15 mouse cellular contexts compared by ENCODE assay signal in the genomic region with DNA sequence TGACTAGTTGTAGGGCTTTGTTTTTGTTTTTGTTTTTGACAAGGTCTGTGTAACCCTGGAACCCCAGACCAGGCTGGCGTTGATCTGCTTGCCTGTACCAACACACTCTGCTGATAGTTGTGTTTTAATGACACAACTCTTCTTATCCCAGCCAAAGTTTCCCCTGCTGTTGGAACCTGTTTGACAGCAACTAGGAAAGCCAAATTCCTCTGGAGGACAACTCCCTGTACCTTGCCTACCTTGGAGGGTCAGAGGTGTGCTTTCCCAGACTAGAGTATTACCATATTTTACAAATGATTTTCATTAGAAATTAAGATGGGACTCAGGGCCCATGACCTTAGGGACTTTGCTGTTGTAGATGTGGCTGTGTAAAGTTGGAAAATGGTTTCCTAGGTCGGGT. TPM values are rescaled to one million over a fixed set of nuclear protein-coding genes. Genes with fewer than 3 reads are reported as not detected.
DNase-seq lines count a peak whose midpoint lies in the region; ATAC-seq and TF ChIP-seq lines count a peak whose summit lies in the region.
"Had no signal": no experiment of that assay in that cellular context is flagged by ENCODE, and none has a peak within 500 bp of the region (broad histone marks: within the 10 kb centered on the region; RNA-seq: fewer than 3 reads in every experiment).

No protein-coding gene starts in this region.

- H3K27me3 ChIP-seq in forebrain, embryonic 10.5 days (ENCODE audit: poor library complexity, severe bottlenecking), result no peaks in the 10 kb centered on the region
- H3K27me3 ChIP-seq in forebrain, embryonic 16.5 days (replicated peaks; ENCODE audit: control insufficient read depth, insufficient read depth, low read length), result no peaks in the 10 kb centered on the region
- no peaks in the 10 kb centered on the region for H3K27me3 ChIP-seq in hindbrain, embryonic 11.5 days (ENCODE audit: control insufficient read depth, insufficient read depth, low read length)
- H3K27me3 ChIP-seq in hindbrain, embryonic 13.5 days, result no peaks in the 10 kb centered on the region
- H3K27me3 ChIP-seq in lung, postnatal 0 days (replicated peaks; ENCODE audit: insufficient read depth, low read length), result no peaks in the 10 kb centered on the region
- H3K27me3 ChIP-seq: CH12.LX; hindbrain, embryonic 15.5 days; Patski had no signal

- no peak overlapping the region for H3K9ac ChIP-seq in forebrain, embryonic 16.5 days (replicated peaks; ENCODE audit: low read depth, low read length)
- H3K9ac ChIP-seq in hindbrain, embryonic 11.5 days (ENCODE audit: low read depth, low read length), result no peak overlapping the region
- no peak overlapping the region for H3K9ac ChIP-seq in hindbrain, embryonic 13.5 days
- H3K9ac ChIP-seq in lung, postnatal 0 days (replicated peaks; ENCODE audit: low read depth), result no peak overlapping the region
- H3K9ac ChIP-seq: hindbrain, embryonic 15.5 days; liver, embryonic 14.5 days had no signal

- H3K27ac ChIP-seq in forebrain, embryonic 10.5 days, result peak overlapping the region; percentile 84
- H3K27ac ChIP-seq in forebrain, embryonic 16.5 days (ENCODE audit: low read length), result no peak overlapping the region
- H3K27ac ChIP-seq in hindbrain, embryonic 11.5 days (ENCODE audit: low read depth, low read length), result peak overlapping the region; percentile 75
- H3K27ac ChIP-seq in hindbrain, embryonic 13.5 days, result no peak overlapping the region
- peak overlapping the region; percentile 43; the same call in 1 of the 2 replicates for H3K27ac ChIP-seq in lung, postnatal 0 days (ENCODE audit: low read length)
- H3K27ac ChIP-seq: hindbrain, embryonic 15.5 days; liver, embryonic 14.5 days had no signal

- ATAC-seq in forebrain, embryonic 16.5 days, result no peak
- no peak for ATAC-seq in hindbrain, embryonic 11.5 days (ENCODE audit: low FRiP score)
- ATAC-seq in hindbrain, embryonic 13.5 days (ENCODE audit: low FRiP score), result no peak
- ATAC-seq in lung, postnatal 0 days, result peak; percentile 23; the same call in 1 of the 2 replicates
- ATAC-seq in erythroid progenitor cell, adult 5-6 weeks (replicated peaks; ENCODE audit: low FRiP score, poor library complexity, severe bottlenecking), result 0 out of 2 replicates have a peak, but pooled peaks have one; percentile 14
- ATAC-seq: Patski had no signal

- no peak overlapping the region for H3K4me2 ChIP-seq in forebrain, embryonic 16.5 days (ENCODE audit: low read length)
- no peak overlapping the region for H3K4me2 ChIP-seq in hindbrain, embryonic 11.5 days (replicated peaks; ENCODE audit: low read depth, low read length)
- no peak overlapping the region for H3K4me2 ChIP-seq in hindbrain, embryonic 13.5 days
- no peak overlapping the region for H3K4me2 ChIP-seq in lung, postnatal 0 days (replicated peaks; ENCODE audit: low read depth, low read length)
- H3K4me2 ChIP-seq: hindbrain, embryonic 15.5 days had no signal

- no peaks in the 10 kb centered on the region for H3K9me3 ChIP-seq in forebrain, embryonic 10.5 days
- H3K9me3 ChIP-seq in forebrain, embryonic 16.5 days (ENCODE audit: control insufficient read depth, low read length), result no peaks in the 10 kb centered on the region
- no peaks in the 10 kb centered on the region for H3K9me3 ChIP-seq in hindbrain, embryonic 11.5 days (ENCODE audit: control insufficient read depth, low read length)
- H3K9me3 ChIP-seq in hindbrain, embryonic 13.5 days, result no peaks in the 10 kb centered on the region
- no peaks in the 10 kb centered on the region for H3K9me3 ChIP-seq in lung, postnatal 0 days (ENCODE audit: low read length)
- H3K9me3 ChIP-seq: hindbrain, embryonic 15.5 days had no signal

- no peak for TF ChIP-seq EP300 in lung, postnatal 0 days (IDR thresholded peaks at IDR 0.05)

- 65% methylated on average over 2 of the region's 2 CpGs for WGBS in forebrain, embryonic 10.5 days
- WGBS in forebrain, embryonic 16.5 days, result 81% methylated on average over 2 of the region's 2 CpGs
- WGBS in hindbrain, embryonic 11.5 days, result 67% methylated on average over 2 of the region's 2 CpGs
- 55% methylated on average over 2 of the region's 2 CpGs for WGBS in hindbrain, embryonic 13.5 days
- WGBS in lung, postnatal 0 days, result 43% methylated on average over 2 of the region's 2 CpGs

- no peak for TF ChIP-seq CTCF in lung, postnatal 0 days (IDR thresholded peaks at IDR 0.05)

- peaks cover 49% of the 10 kb centered on the region for H3K4me1 ChIP-seq in forebrain, embryonic 10.5 days
- H3K4me1 ChIP-seq in forebrain, embryonic 16.5 days (replicated peaks; ENCODE audit: control insufficient read depth, insufficient read depth, low read length), result peaks cover 14% of the 10 kb centered on the region
- no peaks in the 10 kb centered on the region; the same call in 1 of the 2 replicates for H3K4me1 ChIP-seq in hindbrain, embryonic 11.5 days (replicated peaks; ENCODE audit: control insufficient read depth, insufficient read depth, low read length)
- H3K4me1 ChIP-seq in hindbrain, embryonic 13.5 days (replicated peaks), result peaks cover 32% of the 10 kb centered on the region
- H3K4me1 ChIP-seq in lung, postnatal 0 days (ENCODE audit: insufficient read depth, low read depth, low read length), result no peaks in the 10 kb centered on the region; the same call in 1 of the 2 replicates

- no peak for DNase-seq in forebrain, embryonic 10.5 days (ENCODE audit: extremely low spot score, low spot score)
- no peak for DNase-seq in hindbrain, embryonic 11.5 days (ENCODE audit: low spot score)
- DNase-seq in lung, postnatal 0 days (ENCODE audit: low spot score), result peak; percentile 41
- DNase-seq in lung, postnatal 25 days (ENCODE audit: low spot score), result no peak
- no peak for DNase-seq in spleen, postnatal 14 days (ENCODE audit: low spot score in 2 of 2)
- DNase-seq: cerebellum, adult 11-12 months; right cerebral cortex, postnatal 25 days; thymus, postnatal 25 days had no signal

- H3K36me3 ChIP-seq in forebrain, embryonic 10.5 days (replicated peaks), result no peaks in the 10 kb centered on the region
- H3K36me3 ChIP-seq in forebrain, embryonic 16.5 days (ENCODE audit: control insufficient read depth, insufficient read depth), result no peaks in the 10 kb centered on the region
- no peaks in the 10 kb centered on the region for H3K36me3 ChIP-seq in hindbrain, embryonic 11.5 days (ENCODE audit: control insufficient read depth, insufficient read depth, low read length)
- no peaks in the 10 kb centered on the region for H3K36me3 ChIP-seq in hindbrain, embryonic 13.5 days
- no peaks in the 10 kb centered on the region for H3K36me3 ChIP-seq in lung, postnatal 0 days (ENCODE audit: insufficient read depth, low read length)
- H3K36me3 ChIP-seq: hindbrain, embryonic 15.5 days had no signal

- H3K4me3 ChIP-seq in forebrain, embryonic 10.5 days, result no peak overlapping the region
- no peak overlapping the region for H3K4me3 ChIP-seq in forebrain, embryonic 16.5 days (replicated peaks; ENCODE audit: low read length)
- no peak overlapping the region for H3K4me3 ChIP-seq in hindbrain, embryonic 11.5 days (ENCODE audit: low read depth, low read length)
- H3K4me3 ChIP-seq in hindbrain, embryonic 13.5 days, result no peak overlapping the region
- no peak overlapping the region for H3K4me3 ChIP-seq in lung, postnatal 0 days (ENCODE audit: low read depth, low read length)
- H3K4me3 ChIP-seq: hindbrain, embryonic 15.5 days had no signal

RNA-seq across cellular contexts. Expression of a gene that starts 9.3 kb away (rescaled TPM):
- polyA plus RNA-seq in forebrain, embryonic 10.5 days (2016; fragmentation: Nextera tagmentation; extraction: Ambion mirVana), result 14.3 and 15.7 TPM in 2 replicates
- polyA plus RNA-seq in forebrain, embryonic 16.5 days (2015; fragmentation: Nextera tagmentation; extraction: Ambion mirVana), result 10.6 and 11.3 TPM in 2 replicates
- 16.7 and 17.1 TPM in 2 replicates for polyA plus RNA-seq in hindbrain, embryonic 11.5 days (2014; fragmentation: Nextera tagmentation; extraction: Ambion mirVana)
- 12.0 and 13.1 TPM in 2 replicates for polyA plus RNA-seq in hindbrain, embryonic 13.5 days (2015; fragmentation: Nextera tagmentation; extraction: Ambion mirVana)
- polyA plus RNA-seq in lung, postnatal 0 days (2015; fragmentation: Nextera tagmentation; extraction: Ambion mirVana), result 8.5 and 10.4 TPM in 2 replicates
- total RNA-seq in erythroid progenitor cell, adult 5-6 weeks (2015; ENCODE audit: low replicate concordance), result 17.6 and 20.5 TPM in 2 replicates
- 3.6 and 3.9 TPM in 2 replicates for total RNA-seq in erythroid progenitor cell, adult 5-6 weeks (2017; ENCODE audit: low replicate concordance)

Comparison
In these comparisons a context has a peak if more than half of its experiments do, and no peak if none do; other contexts are left out.
1. H3K27ac ChIP-seq: peak in forebrain, embryonic 10.5 days (single experiment), hindbrain, embryonic 11.5 days (single experiment) and lung, postnatal 0 days (single experiment); none in forebrain, embryonic 16.5 days (single experiment) and hindbrain, embryonic 13.5 days (single experiment).
2. ATAC-seq: peak in lung, postnatal 0 days (single experiment) and erythroid progenitor cell, adult 5-6 weeks (single experiment); none in forebrain, embryonic 16.5 days (single experiment), hindbrain, embryonic 11.5 days (single experiment) and hindbrain, embryonic 13.5 days (single experiment).